Mouse (Mus musculus) forebrain, postnatal 0 days (tissue): ENCODE data around the gene Vmn1r197. TPM values are rescaled to one million over a fixed set of nuclear protein-coding genes. Genes with fewer than 3 reads are reported as not detected.
"Not testable (repeated sequence)": the region's sequence is repeated elsewhere in the genome, so short reads cannot be mapped to it uniquely, and the experiment has no call there.

ENCODE experiments used
- ATAC-seq: fragments of 200-750 bp; cut with Nextera tagmentation; 2 replicates; pipeline ENCODE4 v1.8.0; 2017; ENCODE audit warnings: mild to moderate bottlenecking, moderate library complexity
- DNase-seq: peaks from one replicate; pipeline ENCODE4 v3.0.0-alpha.2; 2015
- H3K27ac ChIP-seq: fragments of 300-500 bp; sonication (generic); 2 replicates; pipeline ENCODE4 v1.5.1; 2014; ENCODE audit warnings: low read depth, mild to moderate bottlenecking, antibody characterized with exemption, low read length, moderate library complexity, mixed read lengths
- H3K27me3 ChIP-seq: fragments of 300-500 bp; sonication (generic); 2 replicates; pipeline ENCODE4 v1.6.1; 2014; ENCODE audit warnings: mild to moderate bottlenecking, low read length, mixed read lengths; ENCODE audit not compliant: insufficient read depth
- H3K36me3 ChIP-seq: fragments of 300-500 bp; sonication (generic); 2 replicates; pipeline ENCODE4 v1.6.1; 2014; ENCODE audit warnings: mild to moderate bottlenecking, moderate library complexity; ENCODE audit not compliant: insufficient read depth
- H3K4me1 ChIP-seq: fragments of 300-500 bp; sonication (generic); 2 replicates; pipeline ENCODE4 v1.6.1; 2014; ENCODE audit warnings: antibody characterized with exemption; ENCODE audit not compliant: insufficient read depth
- H3K4me2 ChIP-seq: fragments of 300-500 bp; sonication (generic); 2 replicates; pipeline ENCODE4 v1.6.1; 2014; ENCODE audit warnings: low read depth, mild to moderate bottlenecking, moderate library complexity
- H3K4me3 ChIP-seq: fragments of 300-500 bp; sonication (generic); 2 replicates; pipeline ENCODE4 v1.5.1; 2014; ENCODE audit warnings: low read depth, low read length, mixed read lengths
- H3K9ac ChIP-seq: fragments of 300-500 bp; sonication (generic); 2 replicates; pipeline ENCODE4 v1.6.1; 2014; ENCODE audit warnings: mild to moderate bottlenecking
- H3K9me3 ChIP-seq: fragments of 300-500 bp; sonication (generic); 2 replicates; pipeline ENCODE4 v1.6.1; 2016; ENCODE audit warnings: low read length
- CTCF ChIP-seq: sonication (generic); IDR thresholded peaks from 2 replicates; pipeline ENCODE4 v1.5.1; 2016; ENCODE audit warnings: antibody characterized with exemption, control low read depth, low read depth
- WGBS: fragments of 180-500 bp; shearing (Covaris S2); extraction: QIAGEN DNeasy Blood & Tissue Kit; methylation state at CpG from one replicate; pipeline ENCODE4 v1.1.7; 2014; 5-methylcytosine and 5-hydroxymethylcytosine counted together
- polyA plus RNA-seq: library from polyadenylated mRNA; unstranded; fragments of >200 nt; fragmentation: Nextera tagmentation; extraction: Ambion mirVana; gene quantifications from 2 replicates; pipeline ENCODE4 v1.2.1, GENCODE M21; 2015
- total RNA-seq: library from RNA; depleted of rRNA; stranded (reverse); fragments of >200 nt; gene quantifications from 2 replicates; pipeline ENCODE4 v1.2.3, GENCODE M21; 2014; rRNA removed

Gene Vmn1r197
- total and polyA plus RNA-seq, 2 experiments from 2014 or later: not detected

DNA sequence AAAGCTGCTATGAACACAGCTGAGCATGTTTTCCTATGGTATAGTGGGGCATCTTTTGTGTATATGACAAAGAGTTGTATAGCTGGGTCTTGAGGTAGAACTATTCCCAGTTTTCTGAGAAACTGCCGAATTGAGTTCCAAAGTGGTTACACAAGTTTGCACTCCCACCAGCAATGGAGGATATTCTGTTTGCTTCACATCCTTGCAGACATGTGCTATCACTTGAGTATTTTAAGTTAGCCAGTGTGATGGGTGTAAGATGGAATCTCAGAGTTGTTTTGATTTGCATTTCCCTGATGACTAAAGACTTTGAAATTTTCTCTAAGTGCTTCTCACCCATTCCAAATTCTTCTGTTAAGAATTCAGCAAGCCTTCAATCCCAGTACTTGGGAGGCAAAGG lies 11.2 kb downstream of the Vmn1r197 start:
- H3K36me3 ChIP-seq: no peaks in the 10 kb centered on the region
- DNase-seq: no peak
- H3K27ac ChIP-seq: no peak overlapping the region
- TF ChIP-seq CTCF: no peak
- no peaks in the 10 kb centered on the region for H3K4me1 ChIP-seq
- no peak overlapping the region for H3K9ac ChIP-seq
- WGBS: 91% methylated on average over 1 of the region's 1 CpGs
- no peaks in the 10 kb centered on the region for H3K27me3 ChIP-seq
- H3K9me3 ChIP-seq: no peaks in the 10 kb centered on the region
- no peak overlapping the region for H3K4me3 ChIP-seq
- ATAC-seq: no peak
- no peak overlapping the region for H3K4me2 ChIP-seq

GRCm38 (mm10) chr13:22350064-22350463 lies 25.7 kb downstream of the Vmn1r197 start, which contains the start of gene Vmn1r198:
Gene Vmn1r198 (plus strand): TSS chr13:22350364.
- WGBS: 72% methylated on average over 1 of the region's 1 CpGs
- H3K27me3 ChIP-seq: no peaks in the 10 kb centered on the region

DNA sequence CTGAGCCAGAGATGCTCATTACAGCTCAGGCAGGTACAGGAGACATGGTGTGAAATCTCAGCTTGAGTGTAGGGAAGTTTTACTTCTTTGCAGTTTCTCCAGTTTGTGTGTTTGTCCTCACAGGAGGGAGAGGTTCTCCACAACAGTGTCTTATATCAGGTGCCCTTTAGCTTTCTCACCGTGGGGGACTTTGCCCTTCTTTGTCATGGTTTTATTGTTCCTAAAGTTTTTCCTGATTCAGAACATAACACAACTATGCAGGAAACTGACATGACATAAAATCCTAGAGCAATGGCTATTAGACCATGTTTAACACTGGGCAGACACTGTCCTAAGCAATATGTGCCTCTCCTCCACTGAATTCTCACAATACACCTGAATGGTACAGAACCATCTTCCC lies 26.4 kb downstream of the Vmn1r197 start:
- TF ChIP-seq CTCF: no peak
- Histone ChIP-seq H3K9me3 (no peaks in the 10 kb centered on the region), H3K4me3 (no peak overlapping the region), H3K27ac (no peak overlapping the region), H3K4me1 (no peaks in the 10 kb centered on the region), H3K4me2 (no peak overlapping the region), H3K9ac (no peak overlapping the region), H3K36me3 (no peaks in the 10 kb centered on the region), H3K27me3 (no peaks in the 10 kb centered on the region)
- 87% methylated on average over 1 of the region's 1 CpGs for WGBS
- no peak for DNase-seq
- no peak for ATAC-seq

More at GRCm38 (mm10) chr13:22350064-22350463, 25.7 kb downstream of the Vmn1r197 start, which contains the start of gene Vmn1r198:
- H3K36me3 ChIP-seq: no peaks in the 10 kb centered on the region
- no peak for DNase-seq
- no peaks in the 10 kb centered on the region for H3K9me3 ChIP-seq
- H3K27ac ChIP-seq: no peak within 1 kb of the TSS
- TF ChIP-seq CTCF: no peak
- H3K4me2 ChIP-seq: no peak within 1 kb of the TSS
- H3K9ac ChIP-seq: no peak within 1 kb of the TSS
- H3K4me3 ChIP-seq: no peak within 1 kb of the TSS
- ATAC-seq: no peak
- H3K4me1 ChIP-seq: no peaks in the 10 kb centered on the region

GRCm38 (mm10) chr13:22379518-22379917 lies 55.1 kb downstream of the Vmn1r197 start, which contains the start of gene Vmn1r199:
Gene Vmn1r199 (plus strand): TSS chr13:22379818.
- no peak for TF ChIP-seq CTCF
- H3K4me3 ChIP-seq: no peak within 1 kb of the TSS
- no peaks in the 10 kb centered on the region for H3K36me3 ChIP-seq
- H3K27me3 ChIP-seq: no peaks in the 10 kb centered on the region
- no peaks in the 10 kb centered on the region for H3K9me3 ChIP-seq
- ATAC-seq (no peak), DNase-seq (no peak)
- H3K9ac ChIP-seq: no peak within 1 kb of the TSS
- no peak within 1 kb of the TSS for H3K4me2 ChIP-seq
- no peak within 1 kb of the TSS for H3K27ac ChIP-seq
- H3K4me1 ChIP-seq: no peaks in the 10 kb centered on the region
- WGBS: 77% methylated on average over 2 of the region's 2 CpGs

GRCm38 (mm10) chr13:22381128-22381527 lies 56.7 kb downstream of the Vmn1r197 start:
- not testable (repeated sequence) for H3K4me2 ChIP-seq, H3K9ac ChIP-seq, H3K4me3 ChIP-seq, H3K9me3 ChIP-seq, H3K4me1 ChIP-seq, H3K36me3 ChIP-seq, H3K27me3 ChIP-seq
- WGBS: 58% methylated on average over 3 of the region's 3 CpGs
- H3K27ac ChIP-seq: peak overlapping the region; percentile 30; the same call in 1 of the 2 replicates
- ATAC-seq: peak; percentile 94
- peak; percentile 46 for DNase-seq

Other genes starting within 250 kb of the Vmn1r197 start
- gene Vmn1r188, start 240.1 kb upstream of the Vmn1r197 start, total RNA-seq: not detected in 2 replicates
- not detected in 2 replicates for gene Vmn1r188, start 240.1 kb upstream of the Vmn1r197 start, polyA plus RNA-seq
- not detected in 2 replicates for gene Vmn1r189, start 218.8 kb upstream of the Vmn1r197 start, total RNA-seq
- not detected in 2 replicates for gene Vmn1r189, start 218.8 kb upstream of the Vmn1r197 start, polyA plus RNA-seq
- not detected in 2 replicates for gene Vmn1r191, start 140.6 kb upstream of the Vmn1r197 start, total RNA-seq
- gene Vmn1r191, start 140.6 kb upstream of the Vmn1r197 start, polyA plus RNA-seq: not detected in 2 replicates
- not detected in 2 replicates for gene Vmn1r192, start 133.4 kb upstream of the Vmn1r197 start, total RNA-seq
- gene Vmn1r192, start 133.4 kb upstream of the Vmn1r197 start, polyA plus RNA-seq: not detected in 2 replicates
- not detected in 2 replicates for gene Vmn1r193, start 101.4 kb upstream of the Vmn1r197 start, total RNA-seq
- not detected in 2 replicates for gene Vmn1r193, start 101.4 kb upstream of the Vmn1r197 start, polyA plus RNA-seq
- gene Vmn1r194, start 80.4 kb upstream of the Vmn1r197 start, total RNA-seq: not detected in 2 replicates
- gene Vmn1r194, start 80.4 kb upstream of the Vmn1r197 start, polyA plus RNA-seq: not detected in 2 replicates
- not detected in 2 replicates for gene Vmn1r195, start 54.1 kb upstream of the Vmn1r197 start, total RNA-seq
- gene Vmn1r195, start 54.1 kb upstream of the Vmn1r197 start, polyA plus RNA-seq: not detected in 2 replicates
- gene Vmn1r196, start 34.7 kb upstream of the Vmn1r197 start, total RNA-seq: not detected in 2 replicates
- gene Vmn1r196, start 34.7 kb upstream of the Vmn1r197 start, polyA plus RNA-seq: not detected in 2 replicates
- not detected in 2 replicates for gene Vmn1r198, start 25.8 kb downstream of the Vmn1r197 start, total RNA-seq
- gene Vmn1r198, start 25.8 kb downstream of the Vmn1r197 start, polyA plus RNA-seq: not detected in 2 replicates
- not detected in 2 replicates for gene Vmn1r199, start 55.2 kb downstream of the Vmn1r197 start, total RNA-seq
- not detected in 2 replicates for gene Vmn1r199, start 55.2 kb downstream of the Vmn1r197 start, polyA plus RNA-seq
- not detected in 2 replicates for gene Vmn1r200, start 65.8 kb downstream of the Vmn1r197 start, total RNA-seq
- 0.16 TPM in 1 of 2 replicates, not detected in the other for gene Vmn1r200, start 65.8 kb downstream of the Vmn1r197 start, polyA plus RNA-seq
- gene Vmn1r201, start 147.3 kb downstream of the Vmn1r197 start, total RNA-seq: not detected in 2 replicates
- not detected in 2 replicates for gene Vmn1r201, start 147.3 kb downstream of the Vmn1r197 start, polyA plus RNA-seq
- gene Vmn1r202, start 180.8 kb downstream of the Vmn1r197 start, total RNA-seq: not detected in 2 replicates
- not detected in 2 replicates for gene Vmn1r202, start 180.8 kb downstream of the Vmn1r197 start, polyA plus RNA-seq
- not detected in 2 replicates for gene Vmn1r203, start 193.5 kb downstream of the Vmn1r197 start, total RNA-seq
- not detected in 2 replicates for gene Vmn1r203, start 193.5 kb downstream of the Vmn1r197 start, polyA plus RNA-seq
- not detected in 2 replicates for gene Vmn1r204, start 228.6 kb downstream of the Vmn1r197 start, total RNA-seq
- not detected in 2 replicates for gene Vmn1r204, start 228.6 kb downstream of the Vmn1r197 start, polyA plus RNA-seq